Mouse (Mus musculus): ENCODE results near the gene Klf6. TPM values are rescaled to one million over a fixed set of nuclear protein-coding genes. Genes with fewer than 3 reads are reported as not detected.
A peak's percentile ranks its signal among the peaks of the same experiment; 100 is the strongest.

The Klf6 gene
- polyA plus RNA-seq, 1 experiment from 2014 or later, result 43.2 TPM

DNA sequence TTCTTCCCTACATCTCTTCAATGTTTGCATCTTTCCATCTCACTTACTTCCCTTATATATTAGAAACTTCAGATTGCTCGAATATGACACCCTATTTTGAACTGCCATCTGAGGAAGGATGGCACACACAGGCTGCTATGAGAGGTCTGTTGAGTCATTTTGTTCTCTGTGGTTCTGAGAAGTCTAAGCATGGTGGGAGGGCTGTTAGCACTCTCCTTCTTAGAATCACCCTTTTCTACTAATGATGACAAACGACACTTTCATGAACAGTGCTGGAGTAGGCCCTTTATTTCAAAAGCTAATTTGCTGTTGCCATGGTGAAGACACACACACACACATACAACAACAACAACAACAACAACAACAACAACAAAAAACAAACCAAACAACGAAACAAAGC lies 28.8 kb downstream of the Klf6 start:
- Histone ChIP-seq H3K9me3 (no peaks in the 10 kb centered on the region), H3K36me3 (replicated peaks) (no peaks in the 10 kb centered on the region), H3K4me3 (no peak overlapping the region), H3K27me3 (replicated peaks; ENCODE audit: low read depth, poor library complexity, severe bottlenecking) (no peaks in the 10 kb centered on the region), H3K4me1 (no peaks in the 10 kb centered on the region), H3K27ac (replicated peaks) (no peak overlapping the region)
- WGBS, result 80% methylated on average over 3 of the region's 3 CpGs
- no peak for DNase-seq (ENCODE audit: low spot score)

DNA sequence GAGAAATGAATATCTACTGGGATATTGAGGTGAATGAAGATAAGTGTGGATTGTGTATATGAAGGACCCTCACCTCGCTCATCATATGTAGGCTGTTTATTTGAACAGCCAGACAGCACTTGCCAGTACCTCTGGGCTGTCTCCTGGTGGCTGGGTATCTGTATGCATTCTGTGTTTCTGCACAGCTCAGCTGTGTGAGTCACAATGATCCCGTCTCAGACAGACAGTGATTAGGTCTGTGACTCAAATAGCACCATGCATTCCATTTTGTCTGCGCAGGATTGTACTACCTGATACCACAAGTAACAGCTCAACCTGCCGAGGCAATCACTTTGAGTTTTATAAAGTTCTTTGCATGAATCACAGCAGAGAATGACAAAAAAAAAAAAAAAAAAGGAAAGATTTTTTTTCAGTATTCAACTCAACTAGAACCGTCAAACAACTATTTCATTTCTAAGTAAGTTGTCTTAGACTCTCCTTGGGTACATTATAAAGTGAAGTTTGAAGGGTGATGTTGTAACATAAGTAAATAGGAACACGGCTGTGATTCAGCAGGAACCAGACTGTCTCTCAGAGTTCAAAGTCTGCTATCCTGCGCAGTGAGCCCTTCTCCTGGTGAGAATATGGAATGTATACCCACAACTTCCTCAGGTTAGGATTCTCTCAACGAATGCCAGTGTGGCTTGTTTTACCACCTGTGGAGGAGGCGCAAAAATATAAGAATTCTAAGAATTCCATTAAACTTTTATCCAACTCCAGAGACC lies 31.6 kb downstream of the Klf6 start:
- no peak for DNase-seq (ENCODE audit: low spot score)
- WGBS, result 81% methylated on average over 9 of the region's 9 CpGs
- Histone ChIP-seq H3K27ac (replicated peaks) (no peak overlapping the region), H3K4me3 (no peak overlapping the region), H3K4me1 (no peaks in the 10 kb centered on the region), H3K27me3 (replicated peaks; ENCODE audit: low read depth, poor library complexity, severe bottlenecking) (no peaks in the 10 kb centered on the region), H3K9me3 (no peaks in the 10 kb centered on the region), H3K36me3 (replicated peaks) (no peaks in the 10 kb centered on the region)

DNA sequence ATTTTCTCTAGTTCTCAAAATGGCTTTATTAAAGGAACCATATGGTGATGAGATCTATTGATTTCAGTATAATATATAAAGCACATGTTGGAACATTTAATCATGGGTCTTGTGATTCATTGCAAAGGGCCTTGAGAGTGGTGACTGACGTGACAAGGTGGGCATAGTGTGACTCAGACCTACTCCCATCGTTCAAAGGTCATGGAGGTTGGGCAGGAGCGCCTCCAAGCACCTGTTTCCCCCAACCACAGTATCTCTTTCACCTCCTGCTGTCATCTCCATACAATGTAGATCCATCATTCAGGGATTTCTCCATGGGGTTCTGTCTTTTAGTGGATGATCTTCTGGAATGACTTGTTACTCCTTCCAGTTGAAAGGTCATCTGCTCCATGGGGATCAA lies 33.6 kb downstream of the Klf6 start:
- whole genome bisulfite sequencing, result 84% methylated on average over 3 of the region's 3 CpGs
- no peaks in the 10 kb centered on the region for H3K4me1 ChIP-seq
- H3K27ac ChIP-seq (replicated peaks), result no peak overlapping the region
- no peaks in the 10 kb centered on the region for H3K9me3 ChIP-seq
- H3K36me3 ChIP-seq (replicated peaks), result no peaks in the 10 kb centered on the region
- DNase-seq (ENCODE audit: low spot score), result no peak
- H3K4me3 ChIP-seq, result no peak overlapping the region
- no peaks in the 10 kb centered on the region for H3K27me3 ChIP-seq (replicated peaks; ENCODE audit: low read depth, poor library complexity, severe bottlenecking)

DNA sequence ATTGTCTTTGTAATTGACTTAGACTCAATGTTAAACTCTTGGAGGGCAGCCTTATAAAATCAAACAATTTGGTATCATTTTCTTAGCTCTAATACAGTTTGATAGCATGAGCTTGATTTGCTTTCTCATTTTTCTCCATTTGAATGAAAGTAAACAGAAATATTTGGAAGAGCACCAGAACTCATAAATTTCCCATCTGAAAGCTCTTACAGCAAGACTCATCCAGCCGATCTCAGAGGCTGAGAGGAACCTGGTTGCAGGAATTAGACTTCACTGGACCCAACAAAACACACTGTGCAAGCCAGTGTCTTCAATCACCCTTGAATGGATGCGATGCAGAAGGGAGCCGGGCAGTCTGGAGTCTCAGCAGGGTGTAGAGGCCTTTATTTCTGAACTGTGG lies 34.6 kb downstream of the Klf6 start:
- 80% methylated on average over 3 of the region's 3 CpGs for WGBS
- no peak for DNase-seq (ENCODE audit: low spot score)
- H3K9me3 ChIP-seq, result no peaks in the 10 kb centered on the region
- no peak overlapping the region for H3K27ac ChIP-seq (replicated peaks)
- no peak overlapping the region for H3K4me3 ChIP-seq
- no peaks in the 10 kb centered on the region for H3K36me3 ChIP-seq (replicated peaks)
- no peaks in the 10 kb centered on the region; the same call in 1 of the 2 replicates for H3K4me1 ChIP-seq
- no peaks in the 10 kb centered on the region for H3K27me3 ChIP-seq (replicated peaks; ENCODE audit: low read depth, poor library complexity, severe bottlenecking)

DNA sequence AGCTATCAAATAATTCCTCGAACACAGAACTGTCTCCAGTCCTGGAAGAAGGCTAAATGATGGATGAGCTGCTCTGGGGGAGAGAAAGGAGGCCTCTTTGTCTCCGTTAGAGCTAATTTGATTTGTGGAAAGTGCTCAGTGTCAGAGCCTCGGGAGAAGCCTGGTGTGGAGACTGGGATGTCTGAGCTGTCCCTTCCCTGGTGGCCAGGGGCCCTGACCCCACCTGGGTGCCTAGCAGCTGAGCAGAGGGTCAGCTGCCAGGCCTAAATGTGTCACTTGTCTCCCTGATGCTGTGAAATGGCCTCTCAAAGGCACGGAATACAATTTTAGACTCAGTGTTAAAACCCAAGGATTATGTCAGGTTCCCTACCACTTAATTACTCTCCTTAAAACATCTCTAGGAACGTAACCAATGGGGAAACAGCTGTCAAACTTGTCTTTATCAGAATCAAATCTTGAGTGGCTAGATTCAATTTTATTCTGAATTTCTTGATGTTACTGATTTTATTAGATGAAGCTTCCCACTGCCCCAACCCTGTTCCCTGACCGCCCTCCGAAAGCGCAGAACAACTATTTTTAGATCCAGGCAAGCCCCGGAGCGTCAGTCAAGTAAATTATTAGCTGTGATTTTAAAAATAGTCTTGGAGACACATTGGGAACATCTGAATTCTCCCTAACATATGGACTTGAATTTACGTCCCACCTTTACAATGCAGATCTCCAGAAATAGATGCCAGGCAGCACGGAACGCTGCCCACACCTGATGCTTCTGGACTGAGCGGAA lies 36.1 kb downstream of the Klf6 start:
- no peak for DNase-seq (ENCODE audit: low spot score)
- Histone ChIP-seq H3K27me3 (replicated peaks; ENCODE audit: low read depth, poor library complexity, severe bottlenecking) (no peaks in the 10 kb centered on the region), H3K4me3 (no peak overlapping the region), H3K9me3 (no peaks in the 10 kb centered on the region), H3K27ac (replicated peaks) (0 out of 2 replicates have a peak overlapping the region, but pooled peaks have one; percentile 4), H3K36me3 (replicated peaks) (no peaks in the 10 kb centered on the region), H3K4me1 (no peaks in the 10 kb centered on the region; the same call in 1 of the 2 replicates)
- whole genome bisulfite sequencing, result 72% methylated on average over 14 of the region's 14 CpGs

DNA sequence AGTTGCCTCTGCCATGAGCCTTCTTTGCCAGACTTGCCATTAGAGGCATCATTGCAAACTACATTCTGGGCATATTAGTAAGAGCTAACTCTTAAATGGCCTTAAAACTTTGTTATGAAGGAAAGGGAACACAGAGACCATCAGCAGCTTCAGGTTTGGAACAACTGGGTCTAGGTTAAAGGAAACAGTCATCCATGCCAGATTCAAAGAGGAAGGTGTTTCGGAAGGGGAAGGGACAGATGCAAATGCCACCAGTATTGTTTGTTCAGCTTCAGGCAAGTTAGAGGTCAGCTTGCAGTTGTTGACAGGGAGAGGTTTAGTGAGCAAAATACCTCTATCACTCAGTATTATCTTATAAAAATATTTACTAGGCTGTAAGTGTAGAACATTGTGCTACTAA lies 37.7 kb downstream of the Klf6 start:
- H3K27ac ChIP-seq (replicated peaks), result no peak overlapping the region
- H3K36me3 ChIP-seq (replicated peaks), result no peaks in the 10 kb centered on the region
- no peak overlapping the region for H3K4me3 ChIP-seq
- no peaks in the 10 kb centered on the region for H3K9me3 ChIP-seq
- 69% methylated on average over 1 of the region's 1 CpGs for WGBS
- no peaks in the 10 kb centered on the region for H3K27me3 ChIP-seq (replicated peaks; ENCODE audit: low read depth, poor library complexity, severe bottlenecking)
- H3K4me1 ChIP-seq, result no peaks in the 10 kb centered on the region; the same call in 1 of the 2 replicates
- no peak for DNase-seq (ENCODE audit: low spot score)

DNA sequence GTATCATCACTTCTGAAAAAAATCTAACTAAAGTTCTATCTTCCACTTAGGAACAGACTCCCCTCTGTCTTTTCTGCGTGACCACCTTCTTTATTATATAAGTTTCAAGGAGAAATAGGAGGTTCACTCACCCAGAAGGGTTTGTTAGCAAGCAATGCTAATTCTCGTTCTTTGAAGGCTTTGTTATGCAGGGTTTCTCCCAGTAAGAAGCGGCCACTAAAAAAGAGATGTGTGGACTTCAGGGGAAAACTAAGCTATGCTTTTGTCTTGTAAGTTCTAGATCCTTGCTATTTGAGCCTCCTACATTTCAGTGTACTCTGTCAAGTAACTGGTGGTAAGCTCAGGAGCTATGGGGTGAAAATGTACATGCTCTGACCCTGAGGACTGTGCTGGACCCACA lies 38.4 kb downstream of the Klf6 start:
- Histone ChIP-seq H3K4me3 (no peak overlapping the region), H3K27me3 (replicated peaks; ENCODE audit: low read depth, poor library complexity, severe bottlenecking) (no peaks in the 10 kb centered on the region), H3K36me3 (replicated peaks) (no peaks in the 10 kb centered on the region), H3K4me1 (no peaks in the 10 kb centered on the region; the same call in 1 of the 2 replicates), H3K9me3 (no peaks in the 10 kb centered on the region), H3K27ac (replicated peaks) (no peak overlapping the region)
- DNase-seq (ENCODE audit: low spot score), result no peak
- 70% methylated on average over 3 of the region's 3 CpGs for WGBS

DNA sequence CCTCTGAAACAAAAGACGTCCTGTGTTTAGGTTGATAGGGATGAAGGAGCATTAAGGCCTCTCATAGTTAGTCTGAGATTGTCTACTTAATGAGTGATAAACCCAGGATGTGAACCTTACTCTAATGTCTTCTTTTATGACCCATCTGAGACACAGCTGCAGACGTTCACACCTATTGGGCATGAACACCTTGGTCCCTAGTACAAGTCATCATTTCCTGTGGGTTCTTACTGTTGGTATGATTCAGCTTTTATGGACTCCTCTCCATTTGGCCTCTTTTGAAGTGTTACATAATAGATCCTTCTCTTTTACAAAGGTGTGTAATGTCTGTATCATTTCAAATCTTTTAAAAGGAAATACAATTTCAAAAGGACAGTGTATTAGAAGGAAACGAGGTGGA lies 51.9 kb downstream of the Klf6 start:
- Histone ChIP-seq H3K36me3 (replicated peaks) (no peaks in the 10 kb centered on the region), H3K4me3 (no peak overlapping the region), H3K27me3 (replicated peaks; ENCODE audit: low read depth, poor library complexity, severe bottlenecking) (no peaks in the 10 kb centered on the region), H3K9me3 (no peaks in the 10 kb centered on the region), H3K4me1 (no peaks in the 10 kb centered on the region), H3K27ac (replicated peaks) (no peak overlapping the region)
- 86% methylated on average over 3 of the region's 3 CpGs for whole genome bisulfite sequencing
- no peak for DNase-seq (ENCODE audit: low spot score)

DNA sequence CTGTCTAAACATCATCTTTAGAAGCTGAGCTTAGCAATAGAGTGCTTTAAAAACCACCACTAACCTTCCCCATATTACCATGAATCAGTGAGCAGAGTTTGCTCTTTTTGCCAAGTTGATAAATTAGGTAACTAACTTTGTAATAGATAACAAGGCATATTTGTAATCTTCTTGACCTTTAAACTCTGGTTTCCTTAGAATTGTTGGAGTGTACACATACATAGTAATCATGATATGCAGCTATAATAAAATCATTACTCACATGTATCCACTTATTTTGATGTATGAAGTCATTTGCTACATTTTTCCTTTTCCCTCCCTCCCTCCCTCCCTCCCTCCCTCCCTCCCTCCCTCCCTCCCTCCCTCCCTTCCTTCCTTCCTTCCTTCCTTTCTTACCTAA lies 56.1 kb downstream of the Klf6 start:
- Histone ChIP-seq H3K4me3 (no peak overlapping the region), H3K36me3 (replicated peaks) (no peaks in the 10 kb centered on the region), H3K27me3 (replicated peaks; ENCODE audit: low read depth, poor library complexity, severe bottlenecking) (no peaks in the 10 kb centered on the region), H3K9me3 (no peaks in the 10 kb centered on the region), H3K4me1 (no peaks in the 10 kb centered on the region), H3K27ac (replicated peaks) (no peak overlapping the region)
- no peak for DNase-seq (ENCODE audit: low spot score)

DNA sequence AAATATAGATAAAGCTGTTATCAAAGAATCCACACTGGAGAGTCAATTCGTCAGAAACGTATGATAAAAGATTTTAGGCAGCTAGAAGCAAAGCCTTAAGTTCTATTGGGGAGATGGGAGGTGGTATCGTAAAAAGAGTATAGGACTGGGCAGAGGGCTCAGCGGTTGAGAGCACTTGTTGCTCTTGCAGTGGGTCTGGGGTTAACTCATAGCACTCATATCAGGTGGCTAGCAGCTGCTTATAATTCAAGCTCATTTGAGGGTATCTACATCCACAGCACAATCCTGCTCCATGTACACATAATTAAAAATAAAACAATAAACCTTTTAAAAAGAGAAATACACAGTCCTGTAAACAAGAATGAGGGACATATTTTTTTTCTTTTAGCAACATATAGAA lies 58.7 kb downstream of the Klf6 start:
- H3K4me1 ChIP-seq, result no peaks in the 10 kb centered on the region
- no peaks in the 10 kb centered on the region for H3K9me3 ChIP-seq
- no peaks in the 10 kb centered on the region for H3K36me3 ChIP-seq (replicated peaks)
- no peak overlapping the region for H3K4me3 ChIP-seq
- DNase-seq (ENCODE audit: low spot score), result no peak
- no peaks in the 10 kb centered on the region for H3K27me3 ChIP-seq (replicated peaks; ENCODE audit: low read depth, poor library complexity, severe bottlenecking)
- no peak overlapping the region for H3K27ac ChIP-seq (replicated peaks)
- WGBS, result 81% methylated on average over 4 of the region's 4 CpGs

Small RNA genes within 50 kb of the gene (microRNA-seq; reads per million reads assigned to microRNA genes)
- gene Gm26043, result not detected

Data from embryonic facial prominence, embryonic 10.5 days (tissue).